Mouse (Mus musculus) liver (tissue): ENCODE data around the gene Cav2.
A peak's percentile ranks its signal among the peaks of the same experiment; 100 is the strongest.

Source experiments
- DNase-seq: peaks from one replicate; pipeline ENCODE4 v3.0.0-alpha.2; 2020; ENCODE audit warnings: mixed read lengths

The Cav2 gene

GRCm38 (mm10) chr6:17280939-17281756, at the start of gene Cav2:
Gene Cav2 (plus strand): TSS chr6:17281185.
- peak; percentile 51 for DNase-seq

- DNase-seq = no peak
These were observed 41.3 kb upstream of the Cav2 start for GRCm38 (mm10) chr6:17239693-17240092.

GRCm38 (mm10) chr6:17241013-17241412, 40.0 kb upstream of the Cav2 start:
- DNase-seq = no peak

- DNase-seq = no peak
These were observed 34.0 kb upstream of the Cav2 start for GRCm38 (mm10) chr6:17246959-17247358.

DNA sequence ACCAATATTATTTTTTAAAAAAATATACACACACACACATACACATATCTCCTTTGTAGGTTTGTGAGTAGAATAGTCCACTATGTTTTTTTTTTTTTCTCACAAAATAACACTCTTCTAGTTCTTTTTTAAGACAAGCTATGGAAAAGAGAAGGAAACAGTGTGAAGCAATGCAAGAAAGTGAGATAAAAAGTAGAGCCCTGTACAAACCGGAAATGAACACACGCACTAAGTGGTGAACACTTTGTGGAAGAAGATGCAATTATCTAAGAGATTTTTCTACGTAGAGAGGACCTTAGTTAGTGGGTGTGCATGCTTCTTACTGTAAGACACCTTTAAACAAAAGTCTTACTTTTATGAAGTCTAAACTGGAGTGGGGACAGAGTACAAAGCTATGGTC, 33.3 kb upstream of the Cav2 start:
- DNase-seq = no peak

DNA sequence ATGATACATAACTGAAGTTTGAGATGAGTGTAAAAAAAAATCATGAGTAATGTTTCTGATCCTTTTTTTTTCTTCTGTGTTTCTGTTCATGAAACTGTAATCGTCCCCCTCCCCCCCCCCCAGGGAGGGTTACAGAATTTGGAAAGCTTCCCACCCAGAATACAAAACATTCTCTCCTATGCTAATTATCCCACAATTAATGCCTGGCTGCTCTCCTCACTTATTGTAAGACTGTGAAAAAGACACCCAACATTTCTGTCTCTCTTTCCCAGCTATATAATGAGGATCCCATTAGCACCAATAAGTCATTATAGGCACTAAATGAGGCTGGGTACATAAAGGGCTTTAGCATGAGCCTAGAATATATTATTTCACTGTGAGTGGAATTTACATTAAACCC, 32.7 kb upstream of the Cav2 start:
- no peak for DNase-seq

- DNase-seq = no peak
These were observed 29.0 kb upstream of the Cav2 start for GRCm38 (mm10) chr6:17251958-17252357.

- no peak for DNase-seq
These were observed 22.8 kb upstream of the Cav2 start for GRCm38 (mm10) chr6:17258142-17258541.

DNA sequence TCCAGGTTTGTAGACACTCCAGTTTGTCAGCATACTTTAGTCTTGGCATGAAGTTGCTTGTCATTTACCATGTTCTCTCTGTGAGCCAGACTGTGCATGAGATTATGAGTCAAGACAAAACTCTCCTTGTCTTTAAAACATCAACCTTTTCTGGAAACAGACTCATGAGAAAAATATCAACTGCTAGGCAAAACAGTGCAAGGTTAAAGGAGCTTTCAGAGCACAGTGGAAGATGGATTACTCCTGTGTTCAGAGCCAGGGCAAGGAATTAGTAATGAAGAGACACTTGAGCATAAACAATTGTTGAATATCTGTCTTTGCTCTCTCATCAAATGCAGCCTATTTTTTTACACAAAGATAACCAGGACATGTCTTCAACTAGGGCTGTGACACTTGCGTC, 22.1 kb upstream of the Cav2 start:
- DNase-seq = no peak

- DNase-seq = no peak
These were observed 18.2 kb upstream of the Cav2 start for GRCm38 (mm10) chr6:17262786-17263185.

DNA sequence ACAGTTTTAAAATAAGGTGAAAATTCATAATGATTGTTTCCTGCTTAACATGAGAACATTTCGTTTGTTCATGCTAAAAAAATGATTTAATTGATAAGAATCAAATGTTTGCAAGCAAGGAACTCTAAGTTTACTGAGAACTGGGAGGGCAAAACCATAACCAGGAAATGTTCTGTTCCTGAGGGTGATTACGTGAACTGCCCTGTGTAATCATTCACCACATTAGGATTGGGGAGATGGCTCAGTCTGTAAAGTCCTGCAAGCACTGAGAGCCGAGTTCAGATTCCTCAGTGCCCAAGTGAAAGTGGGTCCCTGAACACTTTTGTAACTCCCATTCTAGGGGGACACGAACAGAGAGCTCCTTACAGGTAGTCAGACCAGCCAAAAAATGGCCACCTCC, 15.9 kb upstream of the Cav2 start:
- no peak for DNase-seq

GRCm38 (mm10) chr6:17266466-17266865, 14.5 kb upstream of the Cav2 start:
- DNase-seq = no peak

- no peak for DNase-seq
These were observed 2.6 kb upstream of the Cav2 start for GRCm38 (mm10) chr6:17278366-17278765.

DNA sequence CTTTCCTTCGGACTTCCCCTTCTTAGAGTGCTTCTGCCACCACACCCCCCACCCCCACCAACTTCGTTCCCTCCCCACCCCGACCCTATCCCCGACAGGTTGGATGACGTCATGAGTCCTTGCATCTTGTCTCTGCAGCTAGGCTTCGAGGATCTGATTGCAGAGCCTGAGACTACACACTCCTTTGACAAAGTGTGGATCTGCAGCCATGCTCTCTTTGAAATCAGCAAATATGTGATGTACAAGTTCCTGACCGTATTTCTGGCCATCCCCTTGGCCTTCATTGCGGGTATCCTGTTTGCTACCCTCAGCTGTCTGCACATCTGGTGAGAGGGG, 740 bp downstream of the Cav2 start:
- DNase-seq = peak; percentile 3

DNA sequence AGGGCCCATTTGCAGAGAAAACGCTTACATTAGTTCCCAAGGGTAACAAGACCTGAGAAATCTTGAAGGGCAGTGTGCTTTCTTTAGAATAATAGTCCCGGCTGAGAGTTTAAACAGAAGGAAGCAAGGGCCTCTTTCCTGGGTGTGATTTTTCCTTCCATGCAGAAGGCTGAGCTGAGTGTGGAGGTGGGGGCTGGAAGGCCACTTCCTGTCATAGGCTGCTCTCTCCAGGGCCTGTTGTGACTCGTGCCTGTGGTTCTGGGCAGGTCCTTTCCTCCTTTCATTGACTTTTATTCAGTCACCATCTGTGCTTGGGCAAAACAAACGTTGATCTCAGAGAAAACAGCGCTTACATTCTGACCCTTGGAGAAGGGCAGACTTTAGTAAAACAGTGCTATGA, 1.2 kb downstream of the Cav2 start:
- DNase-seq = peak; percentile 9

DNA sequence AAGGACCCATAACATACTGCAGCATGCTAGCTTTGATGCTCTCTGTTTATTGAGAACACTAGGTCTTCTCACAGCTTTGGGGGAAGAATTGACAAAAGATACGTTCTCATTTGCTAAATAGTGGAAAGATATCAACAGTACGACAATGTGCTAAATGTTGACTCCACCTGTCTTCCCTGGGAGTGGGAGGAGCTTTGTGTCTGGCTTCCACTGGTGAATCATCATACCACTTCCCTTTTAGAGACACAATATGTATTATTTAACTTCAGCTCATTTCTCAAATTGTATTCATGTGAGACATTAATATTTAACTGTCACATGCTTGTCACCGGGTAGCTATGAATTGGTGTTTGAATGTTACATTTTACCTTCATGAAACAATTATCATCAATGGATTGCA, 2.8 kb downstream of the Cav2 start:
- DNase-seq = no peak

DNA sequence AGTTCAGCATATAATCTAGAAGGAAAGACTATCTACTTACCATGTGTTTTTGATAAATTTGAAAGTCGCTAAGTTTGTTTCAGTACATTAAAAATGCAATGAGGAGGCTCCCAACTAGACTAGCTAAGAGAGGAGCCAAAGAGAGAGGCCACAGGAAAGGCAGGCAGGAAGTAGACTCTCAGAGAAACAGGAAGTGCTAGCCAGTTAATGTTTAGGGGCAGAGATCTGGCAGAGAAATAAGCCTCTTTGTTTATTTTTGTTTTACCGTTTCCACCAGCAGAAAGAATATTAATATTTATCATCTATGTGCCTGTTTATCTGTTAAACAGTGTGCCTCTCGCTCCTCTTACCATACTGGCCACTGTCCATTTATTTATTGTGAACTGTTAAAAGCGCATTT, 5.4 kb downstream of the Cav2 start:
- DNase-seq = no peak

DNA sequence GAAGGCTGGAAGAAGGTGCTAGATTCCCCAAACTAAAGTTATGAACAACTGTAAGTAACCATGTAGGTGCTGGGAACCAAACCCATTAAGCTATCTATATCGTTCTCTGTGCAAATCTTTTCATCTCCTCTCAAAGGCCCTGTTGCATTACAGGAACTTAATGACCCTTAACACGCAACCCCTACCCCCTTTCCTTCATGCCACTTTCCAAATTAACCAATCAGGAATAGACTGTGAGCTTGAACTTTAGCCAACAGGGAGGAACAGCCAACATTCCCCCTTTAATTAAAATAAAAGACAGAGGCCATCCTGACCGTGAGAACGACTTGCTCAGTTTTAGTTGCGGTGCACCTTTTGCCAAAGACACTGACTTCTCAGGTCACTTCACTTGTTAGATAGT, 14.1 kb downstream of the Cav2 start:
- no peak for DNase-seq

GRCm38 (mm10) chr6:17305954-17306601, 25.1 kb downstream of the Cav2 start, which contains the start of gene Cav1:
Gene Cav1 (plus strand): TSS chr6:17306335.
- peak; percentile 49 for DNase-seq

DNA sequence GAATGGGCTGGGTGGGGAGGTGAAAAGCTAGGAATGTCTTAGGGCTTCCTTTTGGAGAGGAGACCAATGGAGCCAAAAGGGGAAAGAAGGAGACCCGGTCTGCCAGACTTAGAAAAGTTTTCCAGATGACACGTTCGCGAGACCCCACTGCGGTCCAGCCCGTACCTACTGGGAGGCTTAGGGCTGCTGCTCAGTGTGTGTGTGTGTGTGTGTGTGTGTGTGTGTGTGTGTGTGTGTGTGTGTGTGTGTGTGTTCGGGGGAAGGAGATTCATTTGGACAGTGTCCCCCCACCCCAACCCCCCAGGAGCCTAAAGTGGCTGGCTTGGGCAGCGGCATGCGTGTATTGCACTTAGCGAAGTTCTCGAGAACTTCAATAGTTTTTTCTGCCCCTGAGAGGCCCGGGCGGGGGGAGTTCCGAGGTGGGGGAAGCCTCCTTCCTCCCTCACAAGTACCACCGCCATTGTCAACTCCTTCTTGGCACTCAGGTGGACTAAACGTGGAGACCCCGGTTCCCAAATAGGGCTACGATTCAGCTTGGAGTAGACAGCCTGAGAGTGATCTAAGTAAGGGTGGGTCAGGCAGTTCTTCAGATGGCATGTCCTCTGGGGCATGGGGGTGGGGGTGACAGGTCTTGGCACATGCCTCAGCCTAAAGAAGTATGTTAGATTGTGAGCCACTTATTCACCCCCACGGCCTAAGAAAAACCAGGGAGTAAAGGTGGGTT, 25.8 kb downstream of the Cav2 start:
- DNase-seq = no peak

DNA sequence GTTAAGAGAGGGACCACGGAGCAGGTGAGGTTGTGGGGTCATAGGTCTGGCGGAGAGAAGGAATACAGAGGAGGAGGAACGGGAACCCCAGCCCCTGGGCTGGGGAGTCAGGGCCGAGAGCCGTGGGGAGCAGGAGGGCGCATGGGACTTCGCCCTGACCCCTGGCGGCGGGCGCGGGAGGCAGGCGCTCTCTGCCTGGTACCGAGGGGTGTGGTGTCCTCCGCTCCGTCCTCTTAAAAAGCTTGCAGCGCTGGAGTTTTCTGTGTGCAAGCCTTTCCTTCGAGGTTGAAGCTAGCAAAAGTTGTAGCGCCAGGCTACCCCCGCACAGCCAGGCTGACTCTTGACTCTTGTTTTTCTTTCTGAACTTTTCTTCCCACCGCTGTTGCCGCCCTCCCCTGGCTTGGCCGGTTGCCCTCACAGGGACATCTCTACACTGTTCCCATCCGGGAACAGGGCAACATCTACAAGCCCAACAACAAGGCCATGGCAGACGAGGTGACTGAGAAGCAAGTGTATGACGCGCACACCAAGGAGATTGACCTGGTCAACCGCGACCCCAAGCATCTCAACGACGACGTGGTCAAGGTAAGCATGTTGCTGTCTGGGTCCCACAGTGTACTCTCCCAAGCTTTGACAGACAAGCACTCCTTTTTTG, 26.6 kb downstream of the Cav2 start:
- peak; percentile 51 for DNase-seq

GRCm38 (mm10) chr6:17308661-17309060, 27.7 kb downstream of the Cav2 start:
- no peak for DNase-seq

DNA sequence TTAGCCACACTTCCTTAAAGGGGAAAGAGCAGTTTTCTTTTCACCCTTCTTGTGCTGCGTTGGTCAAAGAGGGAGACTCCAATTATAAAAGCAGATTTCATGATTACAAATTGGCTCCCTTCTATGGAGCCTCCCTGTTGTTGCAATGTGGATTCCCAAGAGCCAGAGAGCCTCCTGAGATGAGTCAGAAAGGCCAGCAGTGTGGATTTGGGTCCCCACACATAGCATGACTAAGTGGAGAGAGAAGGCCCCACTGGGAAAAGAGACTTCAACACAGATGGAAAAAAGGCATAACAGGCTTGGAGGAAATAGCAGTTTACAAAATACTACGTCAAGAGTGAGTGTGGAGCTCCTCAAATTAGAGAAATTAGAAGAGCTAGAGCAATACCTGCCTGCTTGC, 28.3 kb downstream of the Cav2 start:
- DNase-seq = no peak
